Mouse (Mus musculus) midbrain, postnatal 0 days (tissue): ENCODE measurements around the gene Exosc6. TPM values are rescaled to one million over a fixed set of nuclear protein-coding genes. Genes with fewer than 3 reads are reported as not detected.
"Not testable (repeated sequence)": the region's sequence is repeated elsewhere in the genome, so short reads cannot be mapped to it uniquely, and the experiment has no call there.

Experiments
- ATAC-seq: fragments of 200-750 bp; cut with Nextera tagmentation; 2 replicates; pipeline ENCODE4 v1.8.0; 2017; ENCODE audit warnings: moderate number of reproducible peaks, mild to moderate bottlenecking, moderate TSS enrichment, moderate library complexity; ENCODE audit not compliant: low FRiP score
- DNase-seq: peaks from one replicate; pipeline ENCODE4 v3.0.0-alpha.2; 2015; ENCODE audit warnings: low spot score
- H3K27ac ChIP-seq: fragments of 300-500 bp; sonication (generic); 2 replicates; pipeline ENCODE4 v1.5.1; 2014; ENCODE audit warnings: low read depth, mild to moderate bottlenecking, low read length, mixed read lengths
- H3K27me3 ChIP-seq: fragments of 300-500 bp; sonication (generic); 2 replicates; pipeline ENCODE4 v1.6.1; 2014; ENCODE audit warnings: low read length, control low read depth, mixed read lengths; ENCODE audit not compliant: insufficient read depth
- H3K36me3 ChIP-seq: fragments of 300-500 bp; sonication (generic); 2 replicates; pipeline ENCODE4 v1.6.1; 2014; ENCODE audit warnings: low read length, control low read depth, mixed read lengths; ENCODE audit not compliant: insufficient read depth
- H3K4me1 ChIP-seq: fragments of 300-500 bp; sonication (generic); 2 replicates; pipeline ENCODE4 v1.6.1; 2014; ENCODE audit warnings: mild to moderate bottlenecking, control low read depth, antibody characterized with exemption, low read length, mixed read lengths; ENCODE audit not compliant: insufficient read depth
- H3K4me2 ChIP-seq: fragments of 300-500 bp; sonication (generic); 2 replicates; pipeline ENCODE4 v1.6.1; 2014; ENCODE audit warnings: low read depth, mild to moderate bottlenecking, low read length, mixed read lengths; ENCODE audit not compliant: poor library complexity, severe bottlenecking
- H3K4me3 ChIP-seq: fragments of 300-500 bp; sonication (generic); 2 replicates; pipeline ENCODE4 v1.5.1; 2014; ENCODE audit warnings: low read depth, mild to moderate bottlenecking, low read length, moderate library complexity
- H3K9ac ChIP-seq: fragments of 300-500 bp; sonication (generic); replicated peaks from 2 replicates; pipeline ENCODE4 v1.6.1; 2014; ENCODE audit warnings: mild to moderate bottlenecking, low read length, moderate library complexity, mixed read lengths; ENCODE audit not compliant: poor library complexity, severe bottlenecking
- H3K9me3 ChIP-seq: fragments of 300-500 bp; sonication (generic); 2 replicates; pipeline ENCODE4 v1.6.1; 2016; ENCODE audit warnings: low read length, control low read depth
- CTCF ChIP-seq: IDR thresholded peaks from 2 replicates; pipeline ENCODE4 v1.5.1; 2016; ENCODE audit warnings: antibody characterized with exemption, mild to moderate bottlenecking
- WGBS: fragments of 180-500 bp; shearing (Covaris S2); extraction: QIAGEN DNeasy Blood & Tissue Kit; methylation state at CpG from one replicate; pipeline ENCODE4 v1.1.7; 2014; 5-methylcytosine and 5-hydroxymethylcytosine counted together
- microRNA-seq: library from miRNA; unstranded; fragments of <30 nt; microRNA quantifications from one replicate; pipeline ENCODE4, GENCODE M21; 2016; ENCODE audit warnings: borderline number of aligned reads
- polyA plus RNA-seq: library from polyadenylated mRNA; unstranded; fragments of >200 nt; fragmentation: Nextera tagmentation; extraction: Ambion mirVana; gene quantifications from 2 replicates; pipeline ENCODE4 v1.2.1, GENCODE M21; 2015
- total RNA-seq: library from RNA; depleted of rRNA; stranded (reverse); fragments of >200 nt; gene quantifications from 2 replicates; pipeline ENCODE4 v1.2.3, GENCODE M21; 2014; rRNA removed

The Exosc6 gene
- total and polyA plus RNA-seq, 2 experiments from 2014 or later, result not detected

GRCm38 (mm10) chr8:111090126-111090525 is 34.0 kb downstream of the Exosc6 start:
- Histone ChIP-seq H3K36me3 (no peaks in the 10 kb centered on the region), H3K27ac (no peak overlapping the region), H3K4me2 (no peak overlapping the region), H3K27me3 (no peaks in the 10 kb centered on the region), H3K9me3 (no peaks in the 10 kb centered on the region), H3K4me3 (no peak overlapping the region), H3K4me1 (no peaks in the 10 kb centered on the region), H3K9ac (no peak overlapping the region)
- TF ChIP-seq CTCF, result peak; percentile 88
- ATAC-seq (no peak), DNase-seq (peak; percentile 90)
- WGBS, result 0% methylated on average over 2 of the region's 2 CpGs

GRCm38 (mm10) chr8:111091706-111092105 is 35.6 kb downstream of the Exosc6 start:
- DNase-seq (no peak), ATAC-seq (no peak)
- WGBS, result 84% methylated on average over 7 of the region's 7 CpGs
- Histone ChIP-seq H3K27me3 (no peaks in the 10 kb centered on the region), H3K4me1 (0 out of 2 replicates have a peak, but pooled peaks cover 5% of the 10 kb centered on the region), H3K27ac (no peak overlapping the region), H3K9ac (no peak overlapping the region), H3K36me3 (no peaks in the 10 kb centered on the region), H3K9me3 (no peaks in the 10 kb centered on the region), H3K4me3 (no peak overlapping the region), H3K4me2 (no peak overlapping the region)
- no peak for TF ChIP-seq CTCF

- H3K9ac ChIP-seq, DNase-seq, H3K4me1 ChIP-seq, H3K27ac ChIP-seq, ATAC-seq, H3K4me2 ChIP-seq, H3K36me3 ChIP-seq, H3K4me3 ChIP-seq, H3K27me3 ChIP-seq, H3K9me3 ChIP-seq: not testable (repeated sequence)
- WGBS, result 84% methylated on average over 3 of the region's 6 CpGs
Measured at GRCm38 (mm10) chr8:111092326-111092725, 36.2 kb downstream of the Exosc6 start, which contains the start of gene Clec18a. Clec18a (minus strand) TSS chr8:111092426.

GRCm38 (mm10) chr8:111093865-111094718 is 38.0 kb downstream of the Exosc6 start, which contains the start of gene Pdpr:
Pdpr (plus strand) TSS chr8:111094630.
- H3K27me3 ChIP-seq, result no peaks in the 10 kb centered on the region
- H3K27ac ChIP-seq, result peak within 1 kb of the TSS; percentile 69
- peak within 1 kb of the TSS; percentile 67 for H3K4me2 ChIP-seq
- peak; percentile 92 for ATAC-seq
- no peaks in the 10 kb centered on the region for H3K36me3 ChIP-seq
- DNase-seq, result peak; percentile 89
- no peak for TF ChIP-seq CTCF
- H3K4me1 ChIP-seq, result 0 out of 2 replicates have a peak, but pooled peaks cover 5% of the 10 kb centered on the region
- peak within 1 kb of the TSS; percentile 64 for H3K9ac ChIP-seq
- WGBS, result 9% methylated on average over 40 of the region's 72 CpGs
- H3K4me3 ChIP-seq, result peak within 1 kb of the TSS; percentile 57
- H3K9me3 ChIP-seq, result no peaks in the 10 kb centered on the region

- ATAC-seq, result peak; percentile 61
Measured at GRCm38 (mm10) chr8:111094719-111095302, 38.7 kb downstream of the Exosc6 start.

More at GRCm38 (mm10) chr8:111094719-111095302, 38.7 kb downstream of the Exosc6 start:
- H3K27me3 ChIP-seq, H3K9me3 ChIP-seq, H3K36me3 ChIP-seq, H3K4me1 ChIP-seq, DNase-seq, H3K27ac ChIP-seq: not testable (repeated sequence)
- peak overlapping the region; percentile 64 for H3K9ac ChIP-seq
- H3K4me2 ChIP-seq, result peak overlapping the region; percentile 66
- under 1% methylated on average over 44 of the region's 69 CpGs for WGBS
- peak overlapping the region; percentile 57 for H3K4me3 ChIP-seq

Small RNA genes within 50 kb of the gene (microRNA-seq; reads per million reads assigned to microRNA genes)
- not detected for gene Gm24103
- not detected for gene Mir3473d

Other genes starting within 250 kb of the Exosc6 start
- gene Cog4, start 209.7 kb upstream of the Exosc6 start, total RNA-seq, result 45.8 and 50.9 TPM in 2 replicates
- 51.0 and 53.9 TPM in 2 replicates for gene Cog4, start 209.7 kb upstream of the Exosc6 start, polyA plus RNA-seq
- gene Sf3b3, start 209.6 kb upstream of the Exosc6 start, total RNA-seq, result 82.9 and 93.2 TPM in 2 replicates
- gene Sf3b3, start 209.6 kb upstream of the Exosc6 start, polyA plus RNA-seq, result 59.8 and 65.0 TPM in 2 replicates
- 11.8 and 15.5 TPM in 2 replicates for gene Fuk, start 153.9 kb upstream of the Exosc6 start, total RNA-seq
- gene Fuk, start 153.9 kb upstream of the Exosc6 start, polyA plus RNA-seq, result 3.5 and 4.4 TPM in 2 replicates
- gene St3gal2, start 136.4 kb upstream of the Exosc6 start, total RNA-seq, result 39.7 and 45.7 TPM in 2 replicates
- 20.4 and 21.3 TPM in 2 replicates for gene St3gal2, start 136.4 kb upstream of the Exosc6 start, polyA plus RNA-seq
- 31.6 and 32.5 TPM in 2 replicates for gene Ddx19a, start 58.5 kb upstream of the Exosc6 start, total RNA-seq
- 12.3 and 13.4 TPM in 2 replicates for gene Ddx19a, start 58.5 kb upstream of the Exosc6 start, polyA plus RNA-seq
- 11.0 and 14.7 TPM in 2 replicates for gene Ddx19b, start 24.6 kb upstream of the Exosc6 start, total RNA-seq
- 5.0 and 5.2 TPM in 2 replicates for gene Ddx19b, start 24.6 kb upstream of the Exosc6 start, polyA plus RNA-seq
- gene Aars, start 23.2 kb upstream of the Exosc6 start, total RNA-seq, result 110 and 111 TPM in 2 replicates
- gene Aars, start 23.2 kb upstream of the Exosc6 start, polyA plus RNA-seq, result 86.8 and 91.9 TPM in 2 replicates
- gene Clec18a, start 36.1 kb downstream of the Exosc6 start, total RNA-seq, result not detected in 2 replicates
- 0.10 and 0.39 TPM in 2 replicates for gene Clec18a, start 36.1 kb downstream of the Exosc6 start, polyA plus RNA-seq
- 19.3 and 19.5 TPM in 2 replicates for gene Pdpr, start 38.3 kb downstream of the Exosc6 start, total RNA-seq
- 6.7 and 9.5 TPM in 2 replicates for gene Pdpr, start 38.3 kb downstream of the Exosc6 start, polyA plus RNA-seq
- gene Glg1, start 202.9 kb downstream of the Exosc6 start, total RNA-seq, result 37.4 and 53.6 TPM in 2 replicates
- 45.7 and 50.9 TPM in 2 replicates for gene Glg1, start 202.9 kb downstream of the Exosc6 start, polyA plus RNA-seq
- gene Rfwd3, start 243.9 kb downstream of the Exosc6 start, total RNA-seq, result 17.2 and 19.2 TPM in 2 replicates
- gene Rfwd3, start 243.9 kb downstream of the Exosc6 start, polyA plus RNA-seq, result 10.3 and 10.5 TPM in 2 replicates